8 mouse cellular contexts compared by ENCODE assay signal in genomic region chr4:145194559-145195162, GRCm38 (mm10). TPM values are rescaled to one million over a fixed set of nuclear protein-coding genes. Genes with fewer than 3 reads are reported as not detected.
DNase-seq lines count a peak whose midpoint lies in the region; ATAC-seq and TF ChIP-seq lines count a peak whose summit lies in the region.

Vps13d (minus strand) TSS chr4:145195005.

- H3K4me1 ChIP-seq in embryonic facial prominence, embryonic 10.5 days, result peaks cover 16% of the 10 kb centered on the region
- H3K4me1 ChIP-seq in intestine, postnatal 0 days (replicated peaks; ENCODE audit: control insufficient read depth, insufficient read depth, low read length), result peaks cover 12% of the 10 kb centered on the region; the same call in 1 of the 2 replicates
- peaks cover 7% of the 10 kb centered on the region for H3K4me1 ChIP-seq in midbrain, embryonic 11.5 days (ENCODE audit: control insufficient read depth, insufficient read depth, low read length)

- H3K9me3 ChIP-seq in embryonic facial prominence, embryonic 10.5 days, result no peaks in the 10 kb centered on the region
- H3K9me3 ChIP-seq in intestine, postnatal 0 days (ENCODE audit: control insufficient read depth), result no peaks in the 10 kb centered on the region
- H3K9me3 ChIP-seq in midbrain, embryonic 11.5 days (ENCODE audit: control insufficient read depth, low read length), result no peaks in the 10 kb centered on the region

- no peaks in the 10 kb centered on the region for H3K27me3 ChIP-seq in embryonic facial prominence, embryonic 10.5 days (replicated peaks; ENCODE audit: low read depth, poor library complexity, severe bottlenecking)
- no peaks in the 10 kb centered on the region for H3K27me3 ChIP-seq in intestine, postnatal 0 days (replicated peaks; ENCODE audit: control insufficient read depth, insufficient read depth, low read length)
- H3K27me3 ChIP-seq in midbrain, embryonic 11.5 days (ENCODE audit: control insufficient read depth, insufficient read depth, low read length), result no peaks in the 10 kb centered on the region

- H3K4me2 ChIP-seq in intestine, postnatal 0 days (replicated peaks; ENCODE audit: low read depth), result peak within 1 kb of the TSS; percentile 77
- peak within 1 kb of the TSS; percentile 83 for H3K4me2 ChIP-seq in midbrain, embryonic 11.5 days

- peak; percentile 96 for DNase-seq in adrenal gland, postnatal 14 days
- peak; percentile 93 for DNase-seq in embryonic facial prominence, embryonic 10.5 days (ENCODE audit: low spot score)
- DNase-seq in left cerebral cortex, postnatal 4 days, result peak; percentile 94
- DNase-seq in midbrain, embryonic 11.5 days (ENCODE audit: low spot score, missing footprints), result peak; percentile 99
- DNase-seq in right cerebral cortex, postnatal 4 days, result peak; percentile 99
- DNase-seq in yolk sac, embryonic 10.5 days (ENCODE audit: low spot score), result peak; percentile 85

- H3K9ac ChIP-seq in intestine, postnatal 0 days (ENCODE audit: low read depth, low read length), result peak within 1 kb of the TSS; percentile 90
- H3K9ac ChIP-seq in midbrain, embryonic 11.5 days (ENCODE audit: low read length), result peak within 1 kb of the TSS; percentile 87

- H3K36me3 ChIP-seq in embryonic facial prominence, embryonic 10.5 days (replicated peaks), result peaks cover 8% of the 10 kb centered on the region
- peaks cover 6% of the 10 kb centered on the region for H3K36me3 ChIP-seq in intestine, postnatal 0 days (ENCODE audit: control insufficient read depth, insufficient read depth)
- no peaks in the 10 kb centered on the region for H3K36me3 ChIP-seq in midbrain, embryonic 11.5 days (ENCODE audit: control insufficient read depth, insufficient read depth, low read length)

- peak; percentile 94 for ATAC-seq in granulocyte monocyte progenitor cell, adult 5-6 weeks (replicated peaks; ENCODE audit: poor library complexity, severe bottlenecking)
- peak; percentile 82 for ATAC-seq in intestine, postnatal 0 days
- ATAC-seq in midbrain, embryonic 11.5 days (ENCODE audit: low FRiP score), result peak; percentile 95

- peak; percentile 99 for TF ChIP-seq CTCF in intestine, postnatal 0 days (IDR thresholded peaks at IDR 0.05; ENCODE audit: low read depth)

- H3K27ac ChIP-seq in embryonic facial prominence, embryonic 10.5 days (replicated peaks), result peak within 1 kb of the TSS; percentile 88
- H3K27ac ChIP-seq in intestine, postnatal 0 days (ENCODE audit: low read depth, low read length), result peak within 1 kb of the TSS; percentile 95
- no peak within 1 kb of the TSS for H3K27ac ChIP-seq in midbrain, embryonic 11.5 days (ENCODE audit: low read depth, low read length)

- peak within 1 kb of the TSS; percentile 97 for H3K4me3 ChIP-seq in embryonic facial prominence, embryonic 10.5 days
- H3K4me3 ChIP-seq in intestine, postnatal 0 days (ENCODE audit: low read depth, low read length), result peak within 1 kb of the TSS; percentile 100
- peak within 1 kb of the TSS; percentile 91 for H3K4me3 ChIP-seq in midbrain, embryonic 11.5 days (ENCODE audit: low read depth, low read length)

- intact Hi-C loops in left cerebral cortex, postnatal 4 days (cut with DNase I), result no loop called here

- under 1% methylated on average over 53 of the region's 53 CpGs for WGBS in embryonic facial prominence, embryonic 10.5 days
- whole genome bisulfite sequencing in intestine, postnatal 0 days, result under 1% methylated on average over 50 of the region's 53 CpGs
- under 1% methylated on average over 53 of the region's 53 CpGs for WGBS in midbrain, embryonic 11.5 days

RNA-seq across cellular contexts. Expression of gene Vps13d, which starts in this region (rescaled TPM):
- 47.6 and 52.2 TPM in 2 replicates for total RNA-seq in adrenal gland, postnatal 14 days (2021)
- 4.5 and 5.2 TPM in 2 replicates for polyA plus RNA-seq in embryonic facial prominence, embryonic 10.5 days (2016; fragmentation: Nextera tagmentation; extraction: Ambion mirVana)
- total RNA-seq in granulocyte monocyte progenitor cell, adult 5-6 weeks (2014; fragmentation: Nextera tagmentation), result 21.4 and 26.1 TPM in 2 replicates
- 37.3 and 41.3 TPM in 2 replicates for total RNA-seq in granulocyte monocyte progenitor cell, adult 5-6 weeks (2017)
- polyA plus RNA-seq in intestine, postnatal 0 days (2015; fragmentation: Nextera tagmentation; extraction: Ambion mirVana), result 14.8 and 18.2 TPM in 2 replicates
- 10 to 100 TPM; 50.3 to 51.0 TPM for total RNA-seq in left cerebral cortex, postnatal 4 days (2021)
- 8.2 and 8.7 TPM in 2 replicates for polyA plus RNA-seq in midbrain, embryonic 11.5 days (2014; fragmentation: Nextera tagmentation; extraction: Ambion mirVana)
